Mouse (Mus musculus) ovary, postnatal 36 days (tissue): ENCODE measurements at regions not wholly inside any gene's neighbourhood (a gene's known extent, or its start where the extent isn't known, plus 50 kb on each side); places are given as distances from the start of the nearest gene placed in this dataset.

Source experiments
- DNase-seq: peaks from one replicate; pipeline ENCODE4 v3.0.0; 2022; ENCODE audit warnings: low spot score, mixed read lengths

DNA sequence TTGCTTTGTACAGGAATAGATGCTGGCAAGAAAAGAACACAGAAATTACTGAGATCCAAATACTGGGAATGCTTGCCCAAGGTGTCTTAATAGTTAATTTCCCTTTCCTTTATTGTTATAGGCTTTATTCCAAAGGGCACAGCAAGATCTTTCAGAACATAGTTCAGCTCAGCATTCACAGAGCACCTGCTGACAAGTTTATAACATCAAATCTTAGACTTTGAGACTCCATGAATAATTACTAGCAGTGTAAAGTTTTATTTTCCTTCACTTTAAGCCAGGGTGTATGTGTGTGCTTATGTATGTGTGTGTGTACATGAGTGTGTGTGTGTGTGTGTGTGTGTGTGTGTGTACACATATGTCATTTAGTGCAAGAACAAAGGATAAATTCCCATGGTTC lies 999.8 kb upstream of the Crim1 start:
- no peak for DNase-seq

DNA sequence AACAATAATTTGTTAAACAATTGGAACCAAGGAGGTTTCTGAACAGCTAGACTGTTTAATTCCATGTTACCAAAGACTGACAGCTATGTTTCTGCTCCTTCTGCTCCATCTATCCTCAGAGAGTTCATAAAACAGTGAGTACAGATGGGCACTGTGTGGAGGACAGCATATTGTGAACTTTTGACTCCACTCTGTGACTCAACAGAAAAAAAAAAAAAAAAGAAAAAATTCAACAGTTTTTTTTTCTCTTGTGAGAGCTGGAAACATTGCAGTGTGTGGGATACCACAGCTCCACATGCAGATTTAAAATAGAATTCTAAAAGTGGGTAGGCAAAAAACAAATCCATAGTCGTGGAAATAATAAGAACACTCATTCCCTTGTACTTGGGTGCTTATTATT lies 999.4 kb upstream of the Crim1 start:
- no peak for DNase-seq

DNA sequence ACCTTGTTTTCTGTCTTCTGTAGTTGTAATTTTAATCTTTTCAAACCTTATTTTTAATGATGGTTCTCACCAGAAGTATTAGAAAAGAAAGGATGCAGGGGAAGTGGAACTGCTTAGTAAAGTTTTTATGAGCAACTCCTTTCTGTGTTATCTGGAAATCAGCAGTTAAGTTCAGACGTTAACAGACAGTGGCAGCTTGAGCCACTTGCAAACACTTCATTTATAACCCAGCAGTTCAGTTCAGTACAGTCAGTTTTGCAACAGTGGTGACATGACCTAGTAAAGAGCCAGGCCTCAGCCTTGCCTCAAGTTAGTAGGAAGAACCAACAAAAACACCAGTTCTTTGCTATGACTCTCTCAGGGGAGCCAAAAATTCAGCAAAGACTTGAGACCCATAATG lies 989.1 kb upstream of the Crim1 start:
- DNase-seq, result no peak

DNA sequence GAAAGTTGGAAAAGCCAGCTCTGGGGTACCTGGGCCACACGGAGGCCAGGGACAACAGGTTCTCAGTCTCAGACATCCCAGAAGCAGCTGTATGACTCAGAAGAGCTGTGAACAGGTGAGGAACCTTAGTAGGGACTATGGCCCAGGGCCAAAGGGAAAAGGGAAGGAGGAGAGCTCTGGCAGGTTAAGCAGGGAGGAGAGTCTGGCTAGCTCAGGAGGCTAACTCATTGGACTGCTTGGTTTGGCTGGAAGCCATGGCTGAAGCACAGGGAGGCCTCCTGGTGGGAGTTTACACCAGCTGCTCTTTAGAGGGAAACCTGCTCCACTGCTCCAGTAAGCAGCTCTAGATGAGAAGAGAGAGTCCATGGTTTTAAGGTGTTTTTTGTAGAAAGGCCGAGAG lies 955.0 kb upstream of the Crim1 start:
- peak; percentile 10 for DNase-seq
